Mouse (Mus musculus): Measurements from ENCODE around the gene Pnldc1.

GRCm38 (mm10) chr17:12915881-12916583 lies 6.0 kb upstream of the Pnldc1 start, which contains the start of gene Mrpl18:
- TF ChIP-seq POLR2A (IDR thresholded peaks at IDR 0.05; ENCODE audit: insufficient read length, low read depth), result peak; percentile 94
- TF ChIP-seq POLR2AphosphoS2 (IDR thresholded peaks at IDR 0.05; ENCODE audit: insufficient read length, low read depth), result peak; percentile 96
- no peak for TF ChIP-seq MAX (IDR thresholded peaks at IDR 0.05; ENCODE audit: low read depth)
- peak; percentile 77 for TF ChIP-seq E2F4 (IDR thresholded peaks at IDR 0.05; ENCODE audit: insufficient read depth)
- no peak for TF ChIP-seq USF1 (IDR thresholded peaks at IDR 0.05; ENCODE audit: low read depth)
- TF ChIP-seq MYOD1 (IDR thresholded peaks at IDR 0.05; ENCODE audit: control insufficient read depth in 1 of 3, insufficient read length in 2 of 3, low read depth in 2 of 3), result no peak
- TF ChIP-seq MYOG (IDR thresholded peaks at IDR 0.05; ENCODE audit: control insufficient read depth in 1 of 3, insufficient read depth in 1 of 3, insufficient read length in 2 of 3, low read depth in 2 of 3), result peak in 1 of 3 experiments; percentile 30

Measured in myocyte (in vitro differentiated cells).